Mouse (Mus musculus) spleen, adult 2 months (tissue): ENCODE results near the gene Cdk17. TPM values are rescaled to one million over a fixed set of nuclear protein-coding genes. Genes with fewer than 3 reads are reported as not detected.

Experiments used
- DNase-seq, 2 experiments: peaks; one replicate each; pipeline versions ENCODE4 v3.0.0 to v3.0.0-alpha.2; 2012 to 2021; ENCODE audit warnings: low spot score in 2 of 2, low read depth in 1 of 2
- H3K27ac ChIP-seq: fragments of 200-500 bp; 2 replicates; pipeline ENCODE4 v1.5.1; 2012; ENCODE audit warnings: low read length, inconsistent platforms; ENCODE audit not compliant: insufficient read depth
- H3K27me3 ChIP-seq: fragments of 200-500 bp; 2 replicates; pipeline ENCODE4 v1.6.1; 2012; ENCODE audit warnings: mild to moderate bottlenecking, moderate library complexity, low read length, inconsistent platforms; ENCODE audit not compliant: control insufficient read depth, insufficient read depth
- H3K36me3 ChIP-seq: fragments of 200-500 bp; 2 replicates; pipeline ENCODE4 v1.6.1; 2012; ENCODE audit warnings: mild to moderate bottlenecking, low read length, inconsistent platforms; ENCODE audit not compliant: control insufficient read depth, insufficient read depth
- H3K4me1 ChIP-seq: fragments of 200-500 bp; 2 replicates; pipeline ENCODE4 v1.6.1; 2011; ENCODE audit warnings: inconsistent platforms; ENCODE audit not compliant: control insufficient read depth, insufficient read depth, insufficient read length
- H3K4me3 ChIP-seq: fragments of 200-500 bp; 2 replicates; pipeline ENCODE4 v1.5.1; 2011; ENCODE audit warnings: mild to moderate bottlenecking, inconsistent platforms; ENCODE audit not compliant: insufficient read depth, insufficient read length; ENCODE audit errors: extremely low read depth
- CTCF ChIP-seq: fragments of 200-500 bp; IDR thresholded peaks from 2 replicates; pipeline ENCODE4 v1.5.1; 2011; ENCODE audit warnings: mild to moderate bottlenecking, inconsistent platforms; ENCODE audit not compliant: insufficient read depth, insufficient read length, insufficient replicate concordance; ENCODE audit errors: extremely low read depth
- POLR2A ChIP-seq: fragments of 200-500 bp; IDR thresholded peaks from 2 replicates; pipeline ENCODE4 v1.6.1; 2011; ENCODE audit warnings: low read depth, low read length, inconsistent platforms
- WGBS: fragments of 180-500 bp; shearing (Covaris S2); methylation state at CpG from one replicate; pipeline ENCODE4 v1.1.7; 2018; 5-methylcytosine and 5-hydroxymethylcytosine counted together
- polyA plus RNA-seq: library from polyadenylated mRNA; depleted of rRNA; stranded (reverse); fragments of >200 nt; gene quantifications from 2 replicates; pipeline ENCODE4 v1.2.3, GENCODE M21; 2012

The Cdk17 gene
- polyA plus RNA-seq, 1 experiment = 27.3 TPM

GRCm38 (mm10) chr10:93255294-93255693, 94.6 kb downstream of the Cdk17 start:
- Histone ChIP-seq H3K27ac (no peak overlapping the region), H3K36me3 (peaks cover 9% of the 10 kb centered on the region), H3K4me1 (no peaks in the 10 kb centered on the region), H3K27me3 (no peaks in the 10 kb centered on the region), H3K4me3 (no peak overlapping the region)
- no peak for TF ChIP-seq CTCF
- no peak for TF ChIP-seq POLR2A
- 89% methylated on average over 13 of the region's 13 CpGs for WGBS
- DNase-seq = no peak

- H3K27me3 ChIP-seq = no peaks in the 10 kb centered on the region
- no peak overlapping the region for H3K27ac ChIP-seq
- TF ChIP-seq CTCF = no peak
- TF ChIP-seq POLR2A = no peak
- DNase-seq = no peak
- H3K4me3 ChIP-seq = no peak overlapping the region
- peaks cover 10% of the 10 kb centered on the region for H3K36me3 ChIP-seq
- WGBS = 70% methylated on average over 5 of the region's 5 CpGs
- H3K4me1 ChIP-seq = peaks cover 13% of the 10 kb centered on the region; the same call in 1 of the 2 replicates
Observed at GRCm38 (mm10) chr10:93259826-93260225, 99.2 kb downstream of the Cdk17 start.

- Histone ChIP-seq H3K27me3 (no peaks in the 10 kb centered on the region), H3K27ac (peak overlapping the region; percentile 58), H3K4me1 (peaks cover 13% of the 10 kb centered on the region; the same call in 1 of the 2 replicates), H3K36me3 (peaks cover 16% of the 10 kb centered on the region), H3K4me3 (no peak overlapping the region)
- DNase-seq = no peak
- 29% methylated on average over 16 of the region's 16 CpGs for WGBS
- TF ChIP-seq CTCF (no peak), POLR2A (no peak)
Observed at GRCm38 (mm10) chr10:93261132-93261980, 100.7 kb downstream of the Cdk17 start.

GRCm38 (mm10) chr10:93261981-93262499, 101.4 kb downstream of the Cdk17 start:
- DNase-seq = no peak
- H3K36me3 ChIP-seq = peaks cover 17% of the 10 kb centered on the region
- H3K4me1 ChIP-seq = peaks cover 13% of the 10 kb centered on the region; the same call in 1 of the 2 replicates
- no peaks in the 10 kb centered on the region for H3K27me3 ChIP-seq
- TF ChIP-seq CTCF (no peak), POLR2A (no peak)
- H3K4me3 ChIP-seq = no peak overlapping the region
- 58% methylated on average over 15 of the region's 15 CpGs for WGBS
- peak overlapping the region; percentile 58; the same call in 1 of the 2 replicates for H3K27ac ChIP-seq

DNA sequence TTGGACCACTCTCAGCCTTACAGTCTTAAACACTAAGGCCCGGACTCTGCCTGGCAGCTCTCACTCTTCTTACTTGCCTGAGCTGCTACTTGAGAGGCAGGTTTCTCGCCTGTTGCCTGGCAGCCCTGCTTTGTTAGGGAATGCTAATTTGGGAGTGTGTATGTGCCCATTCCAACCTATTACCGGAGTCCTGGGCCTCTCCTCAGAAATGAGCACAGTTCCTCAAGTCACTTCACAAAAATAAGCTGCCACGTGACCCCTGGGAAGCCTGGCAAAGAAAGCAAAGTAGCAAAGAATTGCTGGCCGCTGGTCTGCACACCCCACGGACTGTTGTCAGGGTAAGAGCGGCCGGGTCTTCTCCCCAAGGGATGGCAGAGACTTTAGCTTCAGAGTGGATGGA, 102.8 kb downstream of the Cdk17 start:
- H3K27ac ChIP-seq = no peak overlapping the region

DNA sequence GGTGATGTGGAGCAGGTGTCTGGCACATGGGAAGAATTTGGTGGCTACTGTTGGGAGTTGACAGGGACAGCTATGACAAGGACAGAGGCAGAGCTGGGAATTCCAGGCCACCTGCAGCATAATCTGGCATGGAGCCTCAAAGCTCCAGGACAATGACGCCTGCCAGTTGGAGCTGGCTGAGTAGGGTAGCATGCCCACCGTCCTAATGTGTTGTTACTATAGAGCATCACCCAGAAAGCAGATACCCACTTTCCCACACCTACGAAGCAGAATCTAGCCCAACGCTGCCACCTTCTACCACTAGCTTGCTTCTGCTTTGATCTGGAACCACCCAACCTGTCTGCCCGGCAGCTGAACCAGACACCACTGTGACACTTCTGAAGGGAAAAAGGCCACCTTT, 103.3 kb downstream of the Cdk17 start:
- Histone ChIP-seq H3K27me3 (no peaks in the 10 kb centered on the region), H3K4me1 (peaks cover 13% of the 10 kb centered on the region; the same call in 1 of the 2 replicates), H3K27ac (no peak overlapping the region), H3K36me3 (peaks cover 17% of the 10 kb centered on the region), H3K4me3 (no peak overlapping the region)
- TF ChIP-seq POLR2A = no peak
- TF ChIP-seq CTCF = no peak
- DNase-seq = no peak
- 72% methylated on average over 5 of the region's 5 CpGs for WGBS

More for the DNA sequence above, 102.8 kb downstream of the Cdk17 start:
- WGBS = 90% methylated on average over 8 of the region's 8 CpGs
- Histone ChIP-seq H3K36me3 (peaks cover 17% of the 10 kb centered on the region), H3K27me3 (no peaks in the 10 kb centered on the region), H3K4me3 (no peak overlapping the region), H3K4me1 (peaks cover 13% of the 10 kb centered on the region; the same call in 1 of the 2 replicates)
- DNase-seq = no peak
- TF ChIP-seq CTCF (no peak), POLR2A (no peak)
